17 mouse cellular contexts compared by ENCODE assay signal in the genomic region with DNA sequence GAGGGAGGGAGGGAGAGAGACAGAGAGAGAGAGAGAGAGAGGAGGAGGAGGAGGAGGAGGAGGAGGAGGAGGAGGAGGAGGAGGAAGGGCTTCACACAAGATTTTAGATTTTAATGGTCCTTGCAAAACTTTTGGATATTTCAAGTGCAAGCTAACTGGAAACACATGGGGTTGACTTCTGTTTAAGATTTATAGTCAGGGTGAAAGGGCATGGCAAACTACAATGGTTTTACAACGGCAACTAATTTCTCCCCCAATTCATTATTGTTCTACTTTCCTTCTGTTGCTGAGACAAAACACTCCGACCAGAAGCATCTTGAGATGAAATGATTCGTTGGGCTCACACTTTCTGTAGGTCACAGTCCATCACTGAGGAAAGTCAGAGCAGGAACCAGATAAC.
DNase-seq lines count a peak whose midpoint lies in the region.
"Had no signal": no experiment of that assay in that cellular context is flagged by ENCODE, and none has a peak within 500 bp of the region (broad histone marks: within the 10 kb centered on the region; RNA-seq: fewer than 3 reads in every experiment).

No protein-coding gene starts in this region.

- peak; percentile 12 for DNase-seq in lung, postnatal 36 days
- no peak for DNase-seq in lung, postnatal 25 days (ENCODE audit: low spot score)
- peak; percentile 63 for DNase-seq in adipocyte (ENCODE audit: low spot score)
- peak; percentile 42 for DNase-seq in mesoderm, embryonic 11.5 days (ENCODE audit: low read depth, low spot score)
- DNase-seq in right cerebral cortex, postnatal 10 days (ENCODE audit: low spot score in 2 of 2), result no peak
- no peak for DNase-seq in urinary bladder, postnatal 25 days (ENCODE audit: low spot score)
- DNase-seq: adrenal gland, adult 2 months; adrenal gland, postnatal 25 days; cerebellum, adult 11-12 months; cerebellum, adult 8-10 months; cerebellum, postnatal 10 days; cerebellum, postnatal 36 days; forebrain, postnatal 0 days; gastrocnemius, postnatal 25 days; heart, adult 18-20 months; heart, postnatal 14 days; heart, postnatal 4 days had no signal

Comparison
In these comparisons a context has a peak if more than half of its experiments do, and no peak if none do; other contexts are left out.
1. DNase-seq: peak in lung, postnatal 36 days (single experiment), adipocyte (single experiment) and mesoderm, embryonic 11.5 days (single experiment); none in lung, postnatal 25 days (single experiment), right cerebral cortex, postnatal 10 days (0 of 2) and urinary bladder, postnatal 25 days (single experiment).